Mouse (Mus musculus) embryonic fibroblast, embryonic 13.5 days (primary cell): ENCODE results near the gene Gm49391.
"Not testable (repeated sequence)": the region's sequence is repeated elsewhere in the genome, so short reads cannot be mapped to it uniquely, and the experiment has no call there.

Source experiments
- CTCF ChIP-seq: IDR thresholded peaks from 2 replicates; pipeline ENCODE4 v1.5.1; 2011; ENCODE audit warnings: mild to moderate bottlenecking, control low read depth, low read length, moderate library complexity, borderline replicate concordance; ENCODE audit not compliant: insufficient read depth
- POLR2A ChIP-seq: IDR thresholded peaks from 2 replicates; pipeline ENCODE4 v1.6.1; 2011; ENCODE audit warnings: low read depth, mild to moderate bottlenecking, control low read depth, low read length, moderate library complexity

DNA sequence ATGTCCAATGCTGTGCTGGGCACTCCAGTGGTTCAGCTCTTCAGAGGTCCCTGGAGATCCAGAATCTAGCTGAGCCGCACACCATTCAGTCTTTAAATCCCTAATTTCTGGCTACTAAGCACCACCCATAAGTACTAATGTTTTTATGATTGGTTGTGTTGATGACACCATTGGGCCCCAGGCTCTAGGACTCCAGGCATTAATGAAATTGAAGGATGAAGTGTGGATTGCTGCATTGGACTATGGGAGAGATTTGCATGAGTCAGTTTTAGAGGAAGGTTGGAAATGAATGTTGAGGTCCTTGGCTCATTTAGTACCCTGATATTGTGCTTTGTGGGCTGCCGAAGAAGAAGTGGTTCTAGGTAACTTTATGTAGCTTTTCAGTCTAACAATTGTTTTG lies 31.6 kb downstream of the Gm49391 start, which contains the start of gene Tpbpb:
- not testable (repeated sequence) for TF ChIP-seq CTCF, POLR2A
